Mouse (Mus musculus) CH12.LX (cell line): ENCODE measurements around the gene Ell2. TPM values are rescaled to one million over a fixed set of nuclear protein-coding genes. Genes with fewer than 3 reads are reported as not detected.

ENCODE experiments used
- DNase-seq: peaks from one replicate; pipeline ENCODE4 v3.0.0-alpha.2; 2013; ENCODE audit errors: extremely low read depth
- H3K27ac ChIP-seq: 2 replicates; pipeline ENCODE4 v1.5.1; 2012; ENCODE audit warnings: low read depth, mild to moderate bottlenecking, control low read depth, moderate library complexity; ENCODE audit not compliant: insufficient read depth
- H3K27me3 ChIP-seq: replicated peaks from 2 replicates; pipeline ENCODE3; 2012; ENCODE audit warnings: inconsistent platforms
- H3K36me3 ChIP-seq, 2 experiments: replicated peaks in 1 of 2; 2 replicates each; pipeline versions ENCODE3 to v1.6.1; 2012; ENCODE audit warnings: inconsistent platforms in 1 of 2, low read length in 1 of 2, mild to moderate bottlenecking in 1 of 2, mixed read lengths in 1 of 2, moderate library complexity in 1 of 2; ENCODE audit not compliant: control insufficient read depth in 1 of 2, insufficient read depth in 1 of 2
- H3K4me1 ChIP-seq, 2 experiments: 2 replicates each; pipeline ENCODE4 v1.6.1; 2012; ENCODE audit warnings: inconsistent platforms in 1 of 2, moderate library complexity in 1 of 2; ENCODE audit not compliant: insufficient read depth in 2 of 2, control insufficient read depth in 1 of 2
- H3K4me2 ChIP-seq: 2 replicates; pipeline ENCODE4 v1.6.1; 2012; ENCODE audit warnings: low read depth, mild to moderate bottlenecking, control low read depth; ENCODE audit not compliant: poor library complexity, insufficient read depth, severe bottlenecking
- H3K4me3 ChIP-seq, 3 experiments: fragments of 150-350 bp in 1 of 3; sonication (generic) in 1 of 3; replicated peaks in 1 of 3; 2 replicates each; pipeline versions ENCODE3 to v1.5.1; 2011 to 2012; ENCODE audit warnings: low read depth in 2 of 3, low read length in 2 of 3, mild to moderate bottlenecking in 2 of 3, moderate library complexity in 2 of 3, control low read depth in 1 of 3, improper control_type of control experiment in 1 of 3, inconsistent platforms in 1 of 3, mixed read lengths in 1 of 3; ENCODE audit not compliant: poor library complexity in 1 of 3
- H3K79me2 ChIP-seq: replicated peaks from 2 replicates; pipeline ENCODE4 v1.6.1; 2012; ENCODE audit warnings: mild to moderate bottlenecking, moderate library complexity; ENCODE audit not compliant: control insufficient read depth, poor library complexity, insufficient read depth, severe bottlenecking; ENCODE audit errors: extremely low read depth
- H3K9ac ChIP-seq: 2 replicates; pipeline ENCODE4 v1.6.1; 2012; ENCODE audit warnings: low read depth, mild to moderate bottlenecking, control low read depth, moderate library complexity; ENCODE audit not compliant: insufficient read depth
- H3K9me3 ChIP-seq: replicated peaks from 2 replicates; pipeline ENCODE3; 2012; ENCODE audit warnings: low read length, inconsistent platforms, mixed read lengths
- CHD2 ChIP-seq: IDR thresholded peaks from 2 replicates; pipeline ENCODE4 v1.6.1; 2011; ENCODE audit warnings: low read length, improper control_type of control experiment
- E2F4 ChIP-seq: IDR thresholded peaks from 2 replicates; pipeline ENCODE4 v1.6.1; 2011; ENCODE audit warnings: low read depth, low read length, improper control_type of control experiment; ENCODE audit not compliant: insufficient replicate concordance
- GABPA ChIP-seq: IDR thresholded peaks from 2 replicates; pipeline ENCODE4 v1.6.1; 2012; ENCODE audit warnings: low read depth, low read length, improper control_type of control experiment, inconsistent platforms; ENCODE audit not compliant: insufficient replicate concordance
- HCFC1 ChIP-seq: IDR thresholded peaks from 2 replicates; pipeline ENCODE4 v1.6.1; 2012; ENCODE audit warnings: low read depth, mild to moderate bottlenecking, inconsistent platforms, low read length, improper control_type of control experiment
- KAT2A ChIP-seq: IDR thresholded peaks from 2 replicates; pipeline ENCODE4 v1.6.1; 2012; ENCODE audit warnings: low read length, improper control_type of control experiment, inconsistent platforms; ENCODE audit not compliant: insufficient replicate concordance
- MAX ChIP-seq: IDR thresholded peaks from 2 replicates; pipeline ENCODE4 v1.6.1; 2011; ENCODE audit warnings: low read length, improper control_type of control experiment
- MAZ ChIP-seq: IDR thresholded peaks from 2 replicates; pipeline ENCODE4 v1.6.1; 2012; ENCODE audit warnings: low read depth, mild to moderate bottlenecking, inconsistent platforms, low read length, improper control_type of control experiment, moderate library complexity
- MXI1 ChIP-seq: IDR thresholded peaks from 2 replicates; pipeline ENCODE4 v1.6.1; 2011; ENCODE audit warnings: mild to moderate bottlenecking, low read depth, low read length, improper control_type of control experiment
- PAX5 ChIP-seq: IDR thresholded peaks from 2 replicates; pipeline ENCODE4 v1.6.1; 2012; ENCODE audit warnings: low read length, inconsistent platforms, mixed read lengths
- POLR2A ChIP-seq: IDR thresholded peaks from 2 replicates; pipeline ENCODE4 v1.6.1; 2011; ENCODE audit warnings: low read depth, mild to moderate bottlenecking, improper control_type of control experiment, low read length
- POLR2AphosphoS2 ChIP-seq: IDR thresholded peaks from 2 replicates; pipeline ENCODE4 v1.6.1; 2011; ENCODE audit warnings: low read depth, low read length, improper control_type of control experiment
- RAD21 ChIP-seq: IDR thresholded peaks from 2 replicates; pipeline ENCODE4 v1.6.1; 2011; ENCODE audit warnings: low read depth, mild to moderate bottlenecking, low read length, improper control_type of control experiment, moderate library complexity
- RCOR1 ChIP-seq: conservative IDR thresholded peaks from 2 replicates; pipeline ENCODE4 v1.6.1; 2012; ENCODE audit warnings: low read depth, mild to moderate bottlenecking, inconsistent platforms, low read length, improper control_type of control experiment
- TBP ChIP-seq: conservative IDR thresholded peaks from 2 replicates; pipeline ENCODE4 v1.6.1; 2011; ENCODE audit warnings: low read depth, low read length, improper control_type of control experiment
- TCF12 ChIP-seq: IDR thresholded peaks from 2 replicates; pipeline ENCODE4 v1.6.1; 2014; ENCODE audit warnings: low read depth, mild to moderate bottlenecking, inconsistent platforms, low read length, improper control_type of control experiment
- USF1 ChIP-seq: IDR thresholded peaks from 2 replicates; pipeline ENCODE4 v1.6.1; 2014; ENCODE audit warnings: low read depth, mild to moderate bottlenecking, inconsistent platforms, low read length, improper control_type of control experiment
- USF2 ChIP-seq: conservative IDR thresholded peaks from 2 replicates; pipeline ENCODE4 v1.6.1; 2011; ENCODE audit warnings: low read depth, low read length, improper control_type of control experiment
- ZKSCAN1 ChIP-seq: IDR thresholded peaks from 2 replicates; pipeline ENCODE4 v1.6.1; 2012; ENCODE audit warnings: low read depth, inconsistent platforms, low read length, improper control_type of control experiment, borderline replicate concordance
- ZNF384 ChIP-seq: IDR thresholded peaks from 2 replicates; pipeline ENCODE4 v1.6.1; 2012; ENCODE audit warnings: low read depth, low read length, improper control_type of control experiment, inconsistent platforms
- dilution Hi-C: fragments of 300-500 bp; cut with MboI; formaldehyde crosslinking; loops from 2 replicates; pipeline ENCODE4 v1.14.3; 2020; ENCODE audit warnings: low sequenced_read_pairs; ENCODE audit not compliant: extremely low pct_unique_long_range_greater_than_20kb, extremely low pct_ligation_motif_present
- in situ Hi-C: fragments of 300-500 bp; cut with MboI; formaldehyde crosslinking; loops from 3 replicates; pipeline ENCODE4 v1.14.3; 2019; ENCODE audit warnings: low sequenced_read_pairs, low pct_ligation_motif_present, low pct_unique_long_range_greater_than_20kb, mixed read lengths
- polyA plus RNA-seq: library from polyadenylated mRNA; unstranded; fragments of >175 nt; gene quantifications from 2 replicates; pipeline ENCODE4 v1.2.1, GENCODE M21; 2012; ENCODE audit warnings: low read depth; ENCODE audit not compliant: insufficient read length
- total RNA-seq, 2 experiments: library from RNA; depleted of rRNA; stranded (reverse); fragments of 300-350 nt in 1 of 2; fragments of >200 nt in 1 of 2; gene quantifications; 2 replicates each; pipeline ENCODE4 v1.2.3; 2012 to 2014

Ell2 gene
- total RNA-seq (2012; rRNA removed) (44.4 and 63.4 TPM in 2 replicates), total RNA-seq (2014; rRNA removed) (50.9 and 51.3 TPM in 2 replicates), polyA plus RNA-seq (114 and 123 TPM in 2 replicates)

GRCm38 (mm10) chr13:75706457-75706856, at the start of gene Ell2:
Ell2 (plus strand) TSS chr13:75706757.
- dilution Hi-C loops = no loop called here
- H3K79me2 ChIP-seq = peaks cover 33% of the 10 kb centered on the region
- H3K27me3 ChIP-seq = no peaks in the 10 kb centered on the region
- H3K4me3 ChIP-seq = peak within 1 kb of the TSS; percentile 83 to 91 (median 89)
- in situ Hi-C loops = loop anchor here (5.0 to 25.0 kb wide), 2 partner anchors 86 to 469 kb away; no protein-coding TSS in a partner anchor
- H3K36me3 ChIP-seq = no peaks in the 10 kb centered on the region
- no peaks in the 10 kb centered on the region for H3K9me3 ChIP-seq
- TF ChIP-seq HCFC1 = no peak
- TF ChIP-seq ZNF384 = no peak
- TF ChIP-seq KAT2A = no peak
- TF ChIP-seq MAZ = no peak
- TF ChIP-seq PAX5 = no peak
- no peak for TF ChIP-seq TCF12
- peak within 1 kb of the TSS; percentile 77 for H3K27ac ChIP-seq
- H3K9ac ChIP-seq = peak within 1 kb of the TSS; percentile 71
- peaks cover 0 to 3% of the 10 kb centered on the region in 2 experiments; a peak in 1 of 4 replicates for H3K4me1 ChIP-seq
- no peak for DNase-seq
- peak within 1 kb of the TSS; percentile 73 for H3K4me2 ChIP-seq

- no peak for DNase-seq
- no peaks in the 10 kb centered on the region for H3K36me3 ChIP-seq
- peaks cover 3% of the 10 kb centered on the region for H3K9me3 ChIP-seq
- TF ChIP-seq RAD21 (no peak), E2F4 (no peak), RCOR1 (no peak), KAT2A (no peak), MXI1 (no peak), TCF12 (no peak), HCFC1 (no peak), TBP (no peak), USF1 (no peak), MAX (no peak), POLR2A (no peak), POLR2AphosphoS2 (no peak), CHD2 (no peak), USF2 (no peak), ZKSCAN1 (no peak), GABPA (no peak)
- no peak overlapping the region for H3K27ac ChIP-seq
- no peak overlapping the region for H3K4me2 ChIP-seq
- H3K4me3 ChIP-seq = no peak overlapping the region
- H3K27me3 ChIP-seq = no peaks in the 10 kb centered on the region
- H3K79me2 ChIP-seq = no peaks in the 10 kb centered on the region
- H3K9ac ChIP-seq = no peak overlapping the region
- dilution Hi-C loops = no loop called here
- in situ Hi-C loops = no loop called here
- no peaks in the 10 kb centered on the region for H3K4me1 ChIP-seq
Measured at GRCm38 (mm10) chr13:75685438-75685837, 21.1 kb upstream of the Ell2 start.
